Mouse (Mus musculus) embryonic facial prominence, embryonic 15.5 days (tissue): ENCODE data around the gene Atl1. TPM values are rescaled to one million over a fixed set of nuclear protein-coding genes. Genes with fewer than 3 reads are reported as not detected.

ENCODE experiments used
- ATAC-seq: fragments of 200-750 bp; cut with Nextera tagmentation; 2 replicates; pipeline ENCODE4 v1.8.0; 2017; ENCODE audit warnings: low read depth, moderate TSS enrichment; ENCODE audit not compliant: insufficient number of reproducible peaks, low FRiP score, low TSS enrichment
- H3K27ac ChIP-seq: fragments of 300-500 bp; sonication (generic); replicated peaks from 2 replicates; pipeline ENCODE4 v1.5.1; 2015; ENCODE audit warnings: mild to moderate bottlenecking, inconsistent platforms
- H3K27me3 ChIP-seq: fragments of 300-500 bp; sonication (generic); 2 replicates; pipeline ENCODE4 v1.6.1; 2015; ENCODE audit warnings: inconsistent platforms
- H3K36me3 ChIP-seq: fragments of 300-500 bp; sonication (generic); 2 replicates; pipeline ENCODE4 v1.6.1; 2015; ENCODE audit warnings: mild to moderate bottlenecking, inconsistent platforms
- H3K4me1 ChIP-seq: fragments of 300-500 bp; sonication (generic); 2 replicates; pipeline ENCODE4 v1.6.1; 2015; ENCODE audit warnings: inconsistent platforms
- H3K4me2 ChIP-seq: fragments of 300-500 bp; sonication (generic); replicated peaks from 2 replicates; pipeline ENCODE4 v1.6.1; 2015; ENCODE audit warnings: mild to moderate bottlenecking, inconsistent platforms
- H3K4me3 ChIP-seq: fragments of 300-500 bp; sonication (generic); replicated peaks from 2 replicates; pipeline ENCODE4 v1.5.1; 2015; ENCODE audit warnings: mild to moderate bottlenecking, inconsistent platforms
- H3K9ac ChIP-seq: fragments of 300-500 bp; sonication (generic); 2 replicates; pipeline ENCODE4 v1.6.1; 2015; ENCODE audit warnings: inconsistent platforms
- H3K9me3 ChIP-seq: fragments of 300-500 bp; sonication (generic); replicated peaks from 2 replicates; pipeline ENCODE4 v1.6.1; 2016; ENCODE audit warnings: inconsistent platforms
- WGBS: fragments of 180-500 bp; shearing (Covaris S2); methylation state at CpG from one replicate; pipeline ENCODE4 v1.1.7; 2015; 5-methylcytosine and 5-hydroxymethylcytosine counted together
- polyA plus RNA-seq: library from polyadenylated mRNA; unstranded; fragments of >200 nt; fragmentation: Nextera tagmentation; extraction: Ambion mirVana; gene quantifications from 2 replicates; pipeline ENCODE4 v1.2.1, GENCODE M21; 2015

Atl1 gene
- polyA plus RNA-seq, 1 experiment from 2014 or later: 7.3 TPM

DNA sequence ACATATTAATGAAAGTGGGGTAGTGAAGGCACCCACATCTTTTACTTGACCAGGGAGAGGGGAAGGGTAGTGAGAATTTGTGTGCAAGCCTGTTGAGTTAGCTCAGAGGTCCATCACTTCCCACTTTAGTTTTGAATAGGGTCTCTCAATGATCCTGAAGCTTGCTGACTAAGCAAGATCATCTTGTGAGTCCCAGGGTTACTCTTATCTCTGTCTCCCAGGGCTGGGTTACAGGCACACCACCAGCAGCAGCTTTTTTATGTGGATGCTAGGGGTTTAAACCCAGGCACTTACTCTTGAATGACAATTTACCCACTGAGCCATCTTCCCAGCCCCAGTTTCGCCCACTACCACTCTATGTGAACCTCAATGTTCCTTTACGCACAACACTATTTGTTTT, 34.8 kb upstream of the Atl1 start:
- H3K4me2 ChIP-seq: no peak overlapping the region
- no peak overlapping the region for H3K27ac ChIP-seq
- peaks cover 14% of the 10 kb centered on the region for H3K36me3 ChIP-seq
- H3K9me3 ChIP-seq: 0 out of 2 replicates have a peak, but pooled peaks cover 2% of the 10 kb centered on the region
- 96% methylated on average over 2 of the region's 2 CpGs for WGBS
- H3K4me1 ChIP-seq: no peaks in the 10 kb centered on the region
- no peak overlapping the region for H3K9ac ChIP-seq
- H3K4me3 ChIP-seq: no peak overlapping the region
- ATAC-seq: no peak
- H3K27me3 ChIP-seq: no peaks in the 10 kb centered on the region

DNA sequence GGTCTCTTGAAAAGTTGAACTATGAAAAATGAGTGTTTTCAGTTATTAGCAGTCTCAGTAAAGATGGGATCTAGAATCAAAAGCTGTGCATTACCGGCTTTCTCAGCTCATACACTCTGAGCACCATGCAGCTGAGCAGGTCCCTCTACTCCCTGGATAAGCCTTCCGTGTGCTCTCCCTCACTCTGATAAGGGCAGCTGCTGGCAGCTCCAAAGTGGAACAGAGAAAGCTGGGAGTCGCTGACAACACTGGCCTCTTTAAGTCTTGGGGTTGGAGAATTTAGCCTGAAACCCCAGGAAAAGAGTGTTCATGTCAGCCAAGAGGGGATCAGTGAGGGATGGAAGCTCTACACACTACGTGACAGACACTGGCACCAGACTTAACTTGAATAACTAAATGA, 33.6 kb upstream of the Atl1 start:
- H3K9me3 ChIP-seq: 0 out of 2 replicates have a peak, but pooled peaks cover 2% of the 10 kb centered on the region
- H3K4me2 ChIP-seq: no peak overlapping the region
- peaks cover 13% of the 10 kb centered on the region for H3K36me3 ChIP-seq
- no peak overlapping the region for H3K27ac ChIP-seq
- 80% methylated on average over 4 of the region's 4 CpGs for WGBS
- no peak for ATAC-seq
- H3K27me3 ChIP-seq: no peaks in the 10 kb centered on the region
- no peak overlapping the region for H3K4me3 ChIP-seq
- H3K9ac ChIP-seq: no peak overlapping the region
- peaks cover 4% of the 10 kb centered on the region; the same call in 1 of the 2 replicates for H3K4me1 ChIP-seq

DNA sequence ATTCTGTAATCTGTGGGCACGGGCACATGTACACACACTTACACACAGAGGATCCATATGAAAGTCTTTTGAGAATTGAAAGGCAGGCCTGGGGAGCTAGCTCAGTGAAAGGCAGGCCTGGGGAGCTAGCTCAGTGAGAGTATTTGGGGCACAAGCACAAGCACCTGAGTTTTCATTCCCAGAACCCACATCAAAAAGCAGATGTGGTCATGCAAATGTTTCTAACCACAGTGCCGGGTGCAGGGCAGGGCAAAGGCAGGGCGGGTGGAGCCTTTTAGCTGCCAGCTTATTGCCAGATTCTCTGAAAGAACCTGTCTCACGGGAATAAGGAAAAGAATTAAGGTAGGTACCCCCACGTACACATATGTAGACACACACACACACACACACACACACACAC, 28.9 kb upstream of the Atl1 start:
- no peaks in the 10 kb centered on the region for H3K9me3 ChIP-seq
- no peak overlapping the region for H3K4me3 ChIP-seq
- H3K27ac ChIP-seq: no peak overlapping the region
- peaks cover 6% of the 10 kb centered on the region; the same call in 1 of the 2 replicates for H3K36me3 ChIP-seq
- H3K9ac ChIP-seq: no peak overlapping the region
- WGBS: 60% methylated on average over 5 of the region's 5 CpGs
- no peak for ATAC-seq
- H3K4me1 ChIP-seq: peaks cover 13% of the 10 kb centered on the region; the same call in 1 of the 2 replicates
- H3K4me2 ChIP-seq: no peak overlapping the region
- no peaks in the 10 kb centered on the region for H3K27me3 ChIP-seq

DNA sequence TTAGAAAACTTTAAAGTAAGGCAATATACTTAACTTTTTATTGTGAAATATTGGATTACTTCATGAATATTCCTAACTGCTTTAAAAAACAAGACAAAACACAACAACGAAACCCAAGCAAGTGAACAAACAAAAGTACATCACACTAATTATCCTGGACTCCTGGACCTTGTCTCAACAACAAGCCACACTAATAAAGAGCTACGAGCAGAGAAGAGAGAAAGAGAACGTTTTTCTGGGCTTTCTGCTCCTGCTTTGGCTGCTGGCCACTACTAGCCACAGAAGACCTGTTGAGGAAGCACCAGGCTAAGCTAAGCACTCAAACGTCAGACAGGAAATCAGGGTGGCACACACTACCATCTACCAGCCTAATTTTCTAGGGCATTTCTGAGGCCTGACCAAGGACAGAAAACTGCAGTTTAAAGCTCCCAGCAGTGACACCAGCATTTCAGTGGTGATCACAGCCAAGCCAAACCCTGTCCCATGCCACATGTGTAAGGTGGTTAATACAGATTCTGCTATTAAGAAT, 28.2 kb upstream of the Atl1 start:
- no peak overlapping the region for H3K27ac ChIP-seq
- no peak overlapping the region for H3K4me3 ChIP-seq
- H3K9ac ChIP-seq: no peak overlapping the region
- H3K9me3 ChIP-seq: no peaks in the 10 kb centered on the region
- H3K4me2 ChIP-seq: no peak overlapping the region
- H3K36me3 ChIP-seq: peaks cover 8% of the 10 kb centered on the region; the same call in 1 of the 2 replicates
- H3K4me1 ChIP-seq: peaks cover 13% of the 10 kb centered on the region; the same call in 1 of the 2 replicates
- no peak for ATAC-seq
- no peaks in the 10 kb centered on the region for H3K27me3 ChIP-seq
- WGBS: 51% methylated on average over 4 of the region's 4 CpGs

DNA sequence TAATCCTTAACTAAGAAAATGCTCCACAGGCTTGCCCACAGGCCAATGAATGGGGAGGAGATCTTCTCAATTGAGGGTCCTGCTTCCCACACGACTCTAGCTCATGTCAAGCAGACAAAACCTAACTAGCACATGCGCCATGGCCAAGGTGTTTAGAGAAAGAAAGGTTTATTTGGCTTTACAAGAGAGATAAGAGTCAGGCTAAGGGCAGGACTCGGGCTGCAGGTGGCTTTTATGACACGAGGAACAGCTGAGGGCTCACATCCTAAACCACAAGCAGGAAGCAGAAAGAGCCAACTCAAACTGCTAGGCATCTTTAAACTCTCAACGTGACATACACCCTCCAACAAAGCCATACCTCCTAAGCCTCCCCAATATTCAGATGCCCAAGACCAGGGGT, 25.1 kb upstream of the Atl1 start:
- Histone ChIP-seq H3K4me1 (peaks cover 13% of the 10 kb centered on the region; the same call in 1 of the 2 replicates), H3K9ac (no peak overlapping the region), H3K27me3 (no peaks in the 10 kb centered on the region), H3K4me3 (no peak overlapping the region), H3K9me3 (no peaks in the 10 kb centered on the region), H3K36me3 (peaks cover 20% of the 10 kb centered on the region), H3K4me2 (no peak overlapping the region), H3K27ac (no peak overlapping the region)
- no peak for ATAC-seq
- 82% methylated on average over 5 of the region's 5 CpGs for WGBS

DNA sequence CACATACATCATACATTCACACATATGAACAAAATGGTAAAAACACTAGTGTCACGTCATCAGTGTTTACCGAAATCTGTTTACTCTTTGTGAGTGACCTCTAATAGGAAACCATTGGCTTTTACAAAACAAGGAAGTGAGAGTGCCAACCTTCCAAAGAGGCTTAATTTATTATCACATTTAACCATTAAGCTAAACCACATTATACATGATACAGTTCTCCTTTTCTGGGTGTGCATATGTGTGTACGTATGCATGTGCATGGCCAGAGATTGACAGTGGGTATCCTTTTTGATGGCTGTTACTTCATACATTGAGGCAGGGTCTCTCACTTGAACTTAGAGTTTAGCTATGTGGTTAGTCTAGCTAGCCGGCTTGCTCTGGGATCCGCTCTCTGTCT, 20.8 kb upstream of the Atl1 start:
- H3K36me3 ChIP-seq: peaks cover 17% of the 10 kb centered on the region
- no peak overlapping the region for H3K4me2 ChIP-seq
- H3K4me1 ChIP-seq: no peaks in the 10 kb centered on the region
- H3K27me3 ChIP-seq: no peaks in the 10 kb centered on the region
- no peak for ATAC-seq
- WGBS: 97% methylated on average over 5 of the region's 5 CpGs
- H3K27ac ChIP-seq: no peak overlapping the region
- H3K9ac ChIP-seq: no peak overlapping the region
- H3K9me3 ChIP-seq: no peaks in the 10 kb centered on the region
- H3K4me3 ChIP-seq: no peak overlapping the region

DNA sequence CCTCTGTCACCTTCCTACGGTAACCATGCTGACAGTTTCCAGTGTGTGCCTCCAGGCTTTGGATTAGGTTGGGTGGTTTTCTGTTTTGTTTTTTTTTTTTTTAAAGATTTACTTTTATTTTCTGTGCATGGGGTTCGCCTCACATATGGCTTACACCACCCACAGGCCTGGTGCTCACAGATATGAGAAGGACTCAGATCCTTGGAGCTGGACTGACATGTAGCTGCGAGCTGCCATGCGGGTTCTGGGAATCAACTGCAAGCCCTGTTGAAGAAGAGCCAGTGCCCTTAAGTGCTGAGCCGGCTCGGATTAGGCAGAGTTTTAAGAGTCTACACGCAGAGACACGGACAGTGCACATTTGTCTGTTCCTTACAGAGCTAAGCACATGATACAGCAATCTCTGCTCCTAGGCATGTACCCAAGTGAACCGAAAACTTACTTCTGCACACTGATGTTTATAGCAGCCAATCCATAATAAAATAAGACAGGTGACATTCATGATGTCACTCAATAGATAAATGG, 14.5 kb upstream of the Atl1 start:
- Histone ChIP-seq H3K9me3 (no peaks in the 10 kb centered on the region), H3K27ac (no peak overlapping the region), H3K27me3 (no peaks in the 10 kb centered on the region), H3K4me2 (no peak overlapping the region), H3K36me3 (no peaks in the 10 kb centered on the region), H3K4me3 (no peak overlapping the region), H3K4me1 (peaks cover 37% of the 10 kb centered on the region), H3K9ac (no peak overlapping the region)
- ATAC-seq: no peak
- 72% methylated on average over 9 of the region's 9 CpGs for WGBS

DNA sequence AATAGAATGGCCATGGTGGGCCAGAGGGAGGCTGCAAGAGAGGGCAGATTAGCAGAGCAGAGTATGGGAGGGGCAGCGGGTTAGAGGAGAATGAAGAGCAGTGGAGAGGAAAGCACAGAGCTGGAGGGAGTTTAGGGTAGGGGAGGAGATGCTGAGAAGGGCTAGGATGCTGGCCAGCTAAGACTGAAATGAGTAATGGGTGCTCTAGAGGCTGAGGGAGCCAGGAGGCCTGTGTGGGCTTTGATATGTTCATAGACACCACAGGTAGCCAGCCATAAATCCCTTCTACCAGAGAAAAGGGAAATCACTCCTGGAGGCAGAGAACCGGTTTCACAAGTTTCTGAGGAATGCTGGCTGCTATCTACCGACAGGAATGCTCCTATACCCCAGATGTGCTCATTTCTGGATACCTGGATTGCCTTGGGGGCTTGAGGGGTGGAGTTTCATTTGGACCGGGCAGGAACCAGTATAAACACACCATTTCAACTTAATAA, 13.2 kb upstream of the Atl1 start:
- no peak for ATAC-seq
- Histone ChIP-seq H3K4me1 (peaks cover 38% of the 10 kb centered on the region), H3K9ac (no peak overlapping the region), H3K4me2 (peak overlapping the region; percentile 23), H3K36me3 (no peaks in the 10 kb centered on the region), H3K27me3 (no peaks in the 10 kb centered on the region), H3K27ac (peak overlapping the region; percentile 80), H3K4me3 (no peak overlapping the region), H3K9me3 (no peaks in the 10 kb centered on the region)
- 9% methylated on average over 4 of the region's 4 CpGs for whole genome bisulfite sequencing

DNA sequence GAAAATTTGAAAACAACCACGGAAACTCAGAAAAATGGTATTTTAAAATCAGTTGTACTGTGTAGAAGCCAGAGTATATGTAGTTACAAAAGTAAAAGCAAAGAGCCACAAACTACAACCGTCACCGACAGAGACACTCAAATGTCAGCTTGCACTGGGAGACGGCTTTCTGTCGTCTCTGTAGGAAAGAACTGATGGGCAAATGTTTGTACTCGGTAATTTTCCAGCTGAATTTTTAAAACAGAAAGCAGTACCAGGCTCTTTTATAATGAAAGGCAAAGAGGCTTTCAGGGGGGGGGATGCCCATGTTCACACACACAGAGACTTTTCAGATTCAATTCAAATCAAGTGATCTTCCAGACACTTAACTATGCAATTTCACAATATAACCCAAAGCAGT, 12.7 kb upstream of the Atl1 start:
- H3K9ac ChIP-seq: no peak overlapping the region
- 7% methylated on average over 6 of the region's 6 CpGs for WGBS

DNA sequence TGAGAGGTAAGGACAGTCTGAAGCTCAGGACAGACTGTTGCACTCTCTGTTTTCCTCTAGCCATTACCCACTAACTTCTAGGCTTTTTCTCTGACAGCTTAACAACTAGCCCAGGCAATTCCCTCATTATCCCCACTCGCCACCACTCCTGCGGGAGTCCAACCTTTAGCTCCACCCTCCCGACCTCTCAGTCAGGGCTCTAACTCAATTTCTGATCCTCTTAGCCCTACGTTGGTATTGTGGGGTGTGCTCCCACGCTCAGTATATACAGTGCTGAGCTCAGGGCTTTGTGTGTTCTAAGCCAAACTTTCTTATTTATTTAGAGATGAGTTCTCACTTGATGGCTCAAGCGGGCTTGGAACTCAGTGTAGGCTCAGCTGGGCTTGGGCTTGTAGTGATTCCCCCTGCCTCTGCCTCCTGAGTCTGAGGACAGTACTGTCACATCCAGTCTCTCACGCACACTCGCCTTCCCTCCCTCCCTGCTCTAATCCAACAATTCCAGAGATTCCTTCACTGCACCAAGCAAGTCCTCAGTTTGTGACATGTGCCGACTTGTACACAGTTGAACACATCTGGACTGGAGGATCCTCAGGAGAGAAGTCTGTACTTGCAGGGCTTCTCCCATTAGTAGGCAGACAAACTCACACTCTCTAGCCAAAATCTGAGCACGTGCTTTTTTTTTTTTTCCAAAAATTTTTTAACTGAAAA, 11.1 kb upstream of the Atl1 start:
- 38% methylated on average over 10 of the region's 10 CpGs for WGBS
- peaks cover 41% of the 10 kb centered on the region for H3K4me1 ChIP-seq
- peak; percentile 29; the same call in 1 of the 2 replicates for ATAC-seq
- peak overlapping the region; percentile 48; the same call in 1 of the 2 replicates for H3K27ac ChIP-seq
- H3K36me3 ChIP-seq: no peaks in the 10 kb centered on the region
- no peak overlapping the region for H3K4me3 ChIP-seq
- no peaks in the 10 kb centered on the region for H3K9me3 ChIP-seq
- no peak overlapping the region for H3K4me2 ChIP-seq
- no peak overlapping the region for H3K9ac ChIP-seq
- no peaks in the 10 kb centered on the region for H3K27me3 ChIP-seq

More for the DNA sequence above, 12.7 kb upstream of the Atl1 start:
- H3K4me1 ChIP-seq: peaks cover 41% of the 10 kb centered on the region
- no peaks in the 10 kb centered on the region for H3K36me3 ChIP-seq
- H3K9me3 ChIP-seq: no peaks in the 10 kb centered on the region
- H3K27ac ChIP-seq: peak overlapping the region; percentile 80
- no peaks in the 10 kb centered on the region for H3K27me3 ChIP-seq
- peak overlapping the region; percentile 23; the same call in 1 of the 2 replicates for H3K4me2 ChIP-seq
- ATAC-seq: no peak
- H3K4me3 ChIP-seq: no peak overlapping the region; the same call in 1 of the 2 replicates

DNA sequence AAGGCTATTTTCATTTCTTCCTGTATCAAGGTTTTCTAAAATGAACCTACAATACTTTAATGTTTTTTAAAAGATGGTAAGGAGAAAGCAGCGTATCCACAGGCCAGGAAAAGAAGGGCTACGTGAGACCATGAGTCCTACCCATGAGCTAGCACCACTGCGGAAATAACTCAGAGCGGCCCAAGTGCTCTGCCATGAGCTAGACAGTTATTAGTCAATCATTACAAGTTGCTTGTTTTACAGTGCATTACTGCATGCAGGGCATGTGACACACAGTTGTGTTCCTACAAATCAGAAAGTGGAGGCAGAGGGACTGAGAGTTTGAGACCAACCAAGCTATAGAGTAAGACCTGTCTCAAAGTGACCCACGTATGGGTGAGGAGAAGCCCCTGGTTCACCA, 8.4 kb upstream of the Atl1 start:
- no peak overlapping the region for H3K4me3 ChIP-seq
- peaks cover 37% of the 10 kb centered on the region for H3K4me1 ChIP-seq
- H3K9ac ChIP-seq: no peak overlapping the region
- ATAC-seq: no peak
- no peaks in the 10 kb centered on the region for H3K27me3 ChIP-seq
- H3K4me2 ChIP-seq: no peak overlapping the region
- H3K36me3 ChIP-seq: no peaks in the 10 kb centered on the region
- no peak overlapping the region for H3K27ac ChIP-seq
- WGBS: 94% methylated on average over 5 of the region's 5 CpGs
- H3K9me3 ChIP-seq: no peaks in the 10 kb centered on the region
